Mouse (Mus musculus): Measurements from ENCODE around the gene Rhbdd1. TPM values are rescaled to one million over a fixed set of nuclear protein-coding genes. Genes with fewer than 3 reads are reported as not detected.

Rhbdd1 gene
- polyA plus RNA-seq, 1 experiment: 0.15 TPM

- no peak overlapping the region for H3K4me3 ChIP-seq (replicated peaks)
- peaks cover 63% of the 10 kb centered on the region for H3K36me3 ChIP-seq (ENCODE audit: control insufficient read depth)
- TF ChIP-seq TAL1 (IDR thresholded peaks at IDR 0.05; ENCODE audit: low read length) (no peak), GATA1 (IDR thresholded peaks at IDR 0.05; ENCODE audit: low read length) (no peak)
- H3K4me1 ChIP-seq (ENCODE audit: control insufficient read depth): peaks cover 48% of the 10 kb centered on the region
- H3K27me3 ChIP-seq (ENCODE audit: control insufficient read depth): no peaks in the 10 kb centered on the region
- no peaks in the 10 kb centered on the region for H3K9me3 ChIP-seq (ENCODE audit: control insufficient read depth, low read length)
Measured at GRCm38 (mm10) chr1:82371636-82372428, 55.6 kb downstream of the Rhbdd1 start.

GRCm38 (mm10) chr1:82373924-82374323, 57.7 kb downstream of the Rhbdd1 start:
- H3K4me3 ChIP-seq (replicated peaks): peak overlapping the region; percentile 4
- H3K36me3 ChIP-seq (ENCODE audit: control insufficient read depth): peaks cover 74% of the 10 kb centered on the region
- peaks cover 45% of the 10 kb centered on the region for H3K4me1 ChIP-seq (ENCODE audit: control insufficient read depth)
- TF ChIP-seq TAL1 (IDR thresholded peaks at IDR 0.05; ENCODE audit: low read length) (peak; percentile 68), GATA1 (IDR thresholded peaks at IDR 0.05; ENCODE audit: low read length) (peak; percentile 80)
- no peaks in the 10 kb centered on the region for H3K9me3 ChIP-seq (ENCODE audit: control insufficient read depth, low read length)
- no peaks in the 10 kb centered on the region for H3K27me3 ChIP-seq (ENCODE audit: control insufficient read depth)

- peaks cover 45% of the 10 kb centered on the region for H3K4me1 ChIP-seq (ENCODE audit: control insufficient read depth)
- no peak overlapping the region for H3K4me3 ChIP-seq (replicated peaks)
- no peaks in the 10 kb centered on the region for H3K9me3 ChIP-seq (ENCODE audit: control insufficient read depth, low read length)
- H3K36me3 ChIP-seq (ENCODE audit: control insufficient read depth): peaks cover 76% of the 10 kb centered on the region
- H3K27me3 ChIP-seq (ENCODE audit: control insufficient read depth): no peaks in the 10 kb centered on the region
- TF ChIP-seq GATA1 (IDR thresholded peaks at IDR 0.05; ENCODE audit: low read length) (no peak), TAL1 (IDR thresholded peaks at IDR 0.05; ENCODE audit: low read length) (no peak)
Measured at GRCm38 (mm10) chr1:82374831-82375358, 58.6 kb downstream of the Rhbdd1 start.

GRCm38 (mm10) chr1:82375452-82375851, 59.2 kb downstream of the Rhbdd1 start:
- no peaks in the 10 kb centered on the region for H3K9me3 ChIP-seq (ENCODE audit: control insufficient read depth, low read length)
- peaks cover 75% of the 10 kb centered on the region for H3K36me3 ChIP-seq (ENCODE audit: control insufficient read depth)
- no peaks in the 10 kb centered on the region for H3K27me3 ChIP-seq (ENCODE audit: control insufficient read depth)
- H3K4me1 ChIP-seq (ENCODE audit: control insufficient read depth): peaks cover 42% of the 10 kb centered on the region
- TF ChIP-seq GATA1 (IDR thresholded peaks at IDR 0.05; ENCODE audit: low read length) (no peak), TAL1 (IDR thresholded peaks at IDR 0.05; ENCODE audit: low read length) (no peak)
- H3K4me3 ChIP-seq (replicated peaks): no peak overlapping the region

GRCm38 (mm10) chr1:82381946-82382345, 65.7 kb downstream of the Rhbdd1 start:
- H3K4me1 ChIP-seq (ENCODE audit: control insufficient read depth): peaks cover 14% of the 10 kb centered on the region
- TF ChIP-seq GATA1 (IDR thresholded peaks at IDR 0.05; ENCODE audit: low read length) (no peak), TAL1 (IDR thresholded peaks at IDR 0.05; ENCODE audit: low read length) (no peak)
- H3K36me3 ChIP-seq (ENCODE audit: control insufficient read depth): peaks cover 53% of the 10 kb centered on the region
- H3K4me3 ChIP-seq (replicated peaks): no peak overlapping the region
- H3K9me3 ChIP-seq (ENCODE audit: control insufficient read depth, low read length): no peaks in the 10 kb centered on the region
- no peaks in the 10 kb centered on the region for H3K27me3 ChIP-seq (ENCODE audit: control insufficient read depth)

- Histone ChIP-seq H3K4me3 (replicated peaks) (no peak overlapping the region), H3K27me3 (ENCODE audit: control insufficient read depth) (no peaks in the 10 kb centered on the region), H3K4me1 (ENCODE audit: control insufficient read depth) (peaks cover 14% of the 10 kb centered on the region), H3K9me3 (ENCODE audit: control insufficient read depth, low read length) (no peaks in the 10 kb centered on the region), H3K36me3 (ENCODE audit: control insufficient read depth) (peaks cover 40% of the 10 kb centered on the region)
- TF ChIP-seq TAL1 (IDR thresholded peaks at IDR 0.05; ENCODE audit: low read length): no peak
- no peak for TF ChIP-seq GATA1 (IDR thresholded peaks at IDR 0.05; ENCODE audit: low read length)
Measured at GRCm38 (mm10) chr1:82384106-82384505, 67.9 kb downstream of the Rhbdd1 start.

- TF ChIP-seq TAL1 (IDR thresholded peaks at IDR 0.05; ENCODE audit: low read length): no peak
- TF ChIP-seq GATA1 (IDR thresholded peaks at IDR 0.05; ENCODE audit: low read length): no peak
- no peaks in the 10 kb centered on the region for H3K27me3 ChIP-seq (ENCODE audit: control insufficient read depth)
- H3K4me1 ChIP-seq (ENCODE audit: control insufficient read depth): peaks cover 14% of the 10 kb centered on the region
- no peaks in the 10 kb centered on the region for H3K9me3 ChIP-seq (ENCODE audit: control insufficient read depth, low read length)
- H3K4me3 ChIP-seq (replicated peaks): no peak overlapping the region
- H3K36me3 ChIP-seq (ENCODE audit: control insufficient read depth): peaks cover 36% of the 10 kb centered on the region
Measured at GRCm38 (mm10) chr1:82385054-82385453, 68.8 kb downstream of the Rhbdd1 start.

GRCm38 (mm10) chr1:82385827-82386230, 69.6 kb downstream of the Rhbdd1 start:
- H3K27me3 ChIP-seq (ENCODE audit: control insufficient read depth): no peaks in the 10 kb centered on the region
- peaks cover 14% of the 10 kb centered on the region for H3K4me1 ChIP-seq (ENCODE audit: control insufficient read depth)
- peaks cover 32% of the 10 kb centered on the region for H3K36me3 ChIP-seq (ENCODE audit: control insufficient read depth)
- H3K4me3 ChIP-seq (replicated peaks): no peak overlapping the region
- H3K9me3 ChIP-seq (ENCODE audit: control insufficient read depth, low read length): no peaks in the 10 kb centered on the region
- no peak for TF ChIP-seq TAL1 (IDR thresholded peaks at IDR 0.05; ENCODE audit: low read length)
- TF ChIP-seq GATA1 (IDR thresholded peaks at IDR 0.05; ENCODE audit: low read length): no peak
